Comparison of ENCODE assay signal across 8 mouse cellular contexts in genomic region chr19:5843781-5844691, GRCm38 (mm10). TPM values are rescaled to one million over a fixed set of nuclear protein-coding genes. Genes with fewer than 3 reads are reported as not detected.
DNase-seq lines count a peak whose midpoint lies in the region; ATAC-seq and TF ChIP-seq lines count a peak whose summit lies in the region.

No protein-coding gene starts in this region.

- H3K27me3 ChIP-seq in testis, adult 2 months (ENCODE audit: control insufficient read depth, insufficient read depth, low read length) = no peaks in the 10 kb centered on the region
- no peaks in the 10 kb centered on the region for H3K27me3 ChIP-seq in embryonic facial prominence, embryonic 10.5 days (replicated peaks; ENCODE audit: low read depth, poor library complexity, severe bottlenecking)
- H3K27me3 ChIP-seq in hindbrain, embryonic 12.5 days = no peaks in the 10 kb centered on the region
- no peaks in the 10 kb centered on the region for H3K27me3 ChIP-seq in liver, embryonic 13.5 days

- intact Hi-C loops in left cerebral cortex, postnatal 36 days (cut with DNase I) = no loop called here

- WGBS in embryonic facial prominence, embryonic 10.5 days = 86% methylated on average over 30 of the region's 30 CpGs
- 81% methylated on average over 30 of the region's 30 CpGs for WGBS in hindbrain, embryonic 12.5 days
- WGBS in liver, embryonic 13.5 days (ENCODE audit: insufficient replicate concordance) = 30% methylated on average over 30 of the region's 30 CpGs

- H3K27ac ChIP-seq in testis, adult 2 months (ENCODE audit: control insufficient read depth, insufficient read depth, low read depth, low read length) = peak overlapping the region; percentile 100
- peak overlapping the region; percentile 55; the same call in 1 of the 2 replicates for H3K27ac ChIP-seq in embryonic facial prominence, embryonic 10.5 days (replicated peaks)
- H3K27ac ChIP-seq in hindbrain, embryonic 12.5 days = peak overlapping the region; percentile 96; the same call in 1 of the 2 replicates
- peak overlapping the region; percentile 99 for H3K27ac ChIP-seq in liver, embryonic 13.5 days

- no peaks in the 10 kb centered on the region for H3K9me3 ChIP-seq in embryonic facial prominence, embryonic 10.5 days
- no peaks in the 10 kb centered on the region for H3K9me3 ChIP-seq in hindbrain, embryonic 12.5 days (replicated peaks)
- no peaks in the 10 kb centered on the region for H3K9me3 ChIP-seq in liver, embryonic 13.5 days (replicated peaks)

- no peak for TF ChIP-seq CTCF in testis, adult 2 months (IDR thresholded peaks at IDR 0.05; ENCODE audit: control insufficient read depth, insufficient read depth, insufficient replicate concordance, low read depth, low read length)

- peaks cover 24% of the 10 kb centered on the region for H3K4me1 ChIP-seq in testis, adult 2 months (ENCODE audit: control insufficient read depth, insufficient read depth, low read length)
- peaks cover 86% of the 10 kb centered on the region for H3K4me1 ChIP-seq in embryonic facial prominence, embryonic 10.5 days
- peaks cover 68% of the 10 kb centered on the region for H3K4me1 ChIP-seq in hindbrain, embryonic 12.5 days
- peaks cover 96% of the 10 kb centered on the region for H3K4me1 ChIP-seq in liver, embryonic 13.5 days (replicated peaks)

- H3K4me2 ChIP-seq in hindbrain, embryonic 12.5 days (replicated peaks) = peak overlapping the region; percentile 56; the same call in 1 of the 2 replicates
- H3K4me2 ChIP-seq in liver, embryonic 13.5 days = peak overlapping the region; percentile 84

- H3K36me3 ChIP-seq in testis, adult 2 months (ENCODE audit: control insufficient read depth, insufficient read depth, low read length) = no peaks in the 10 kb centered on the region; the same call in 1 of the 2 replicates
- no peaks in the 10 kb centered on the region for H3K36me3 ChIP-seq in embryonic facial prominence, embryonic 10.5 days (replicated peaks)
- no peaks in the 10 kb centered on the region for H3K36me3 ChIP-seq in hindbrain, embryonic 12.5 days
- H3K36me3 ChIP-seq in liver, embryonic 13.5 days = no peaks in the 10 kb centered on the region

- DNase-seq in testis, postnatal 10 days (ENCODE audit: low spot score) = no peak
- no peak for DNase-seq in embryonic facial prominence, embryonic 10.5 days (ENCODE audit: low spot score)
- peak; percentile 67 for DNase-seq in liver, embryonic 13.5 days
- DNase-seq in spleen, adult 12 weeks (ENCODE audit: low spot score) = peak; percentile 63
- no peak for DNase-seq in right cerebral cortex, postnatal 25 days
- DNase-seq in left cerebral cortex, postnatal 36 days (ENCODE audit: low spot score in 2 of 2) = no peak

- no peak overlapping the region for H3K9ac ChIP-seq in hindbrain, embryonic 12.5 days
- H3K9ac ChIP-seq in liver, embryonic 13.5 days = peak overlapping the region; percentile 89

- TF ChIP-seq POLR2A in testis, adult 2 months (IDR thresholded peaks at IDR 0.05; ENCODE audit: control insufficient read depth, low read depth, low read length) = peak; percentile 36; the same call in 1 of the 2 replicates

- peak overlapping the region; percentile 96 for H3K4me3 ChIP-seq in testis, adult 2 months (ENCODE audit: control insufficient read depth, low read depth, low read length)
- H3K4me3 ChIP-seq in embryonic facial prominence, embryonic 10.5 days = peak overlapping the region; percentile 52; the same call in 1 of the 2 replicates
- H3K4me3 ChIP-seq in hindbrain, embryonic 12.5 days = peak overlapping the region; percentile 25; the same call in 1 of the 2 replicates
- peak overlapping the region; percentile 66 for H3K4me3 ChIP-seq in liver, embryonic 13.5 days (replicated peaks)

- no peak for ATAC-seq in hindbrain, embryonic 12.5 days (ENCODE audit: low FRiP score)
- ATAC-seq in liver, embryonic 13.5 days (ENCODE audit: low read depth) = peak; percentile 22

RNA-seq across cellular contexts. Expression of gene Frmd8, which starts 31.0 kb away (rescaled TPM):
- polyA plus RNA-seq in testis, adult 2 months (2012; rRNA removed) = 25.3 and 28.1 TPM in 2 replicates
- 44.6 and 45.4 TPM in 2 replicates for polyA plus RNA-seq in embryonic facial prominence, embryonic 10.5 days (2016; fragmentation: Nextera tagmentation; extraction: Ambion mirVana)
- polyA plus RNA-seq in hindbrain, embryonic 12.5 days (2016; fragmentation: Nextera tagmentation; extraction: Ambion mirVana) = 28.7 and 29.9 TPM in 2 replicates
- polyA plus RNA-seq in liver, embryonic 13.5 days (2015; fragmentation: Nextera tagmentation; extraction: Ambion mirVana) = 13.9 and 15.8 TPM in 2 replicates
- total RNA-seq in left cerebral cortex, postnatal 36 days (2021) = 10 to 100 TPM; 11.6 to 13.3 TPM

RNA-seq across cellular contexts. Expression of gene Slc25a45, which starts 33.6 kb away (rescaled TPM):
- polyA plus RNA-seq in testis, adult 2 months (2012; rRNA removed) = 20.1 and 26.1 TPM in 2 replicates
- 2.5 and 2.9 TPM in 2 replicates for polyA plus RNA-seq in embryonic facial prominence, embryonic 10.5 days (2016; fragmentation: Nextera tagmentation; extraction: Ambion mirVana)
- polyA plus RNA-seq in hindbrain, embryonic 12.5 days (2016; fragmentation: Nextera tagmentation; extraction: Ambion mirVana) = 2.0 and 2.2 TPM in 2 replicates
- polyA plus RNA-seq in liver, embryonic 13.5 days (2015; fragmentation: Nextera tagmentation; extraction: Ambion mirVana) = 5.7 and 6.8 TPM in 2 replicates
- total RNA-seq in left cerebral cortex, postnatal 36 days (2021) = 1 to 10 TPM; 3.0 to 4.1 TPM

RNA-seq across cellular contexts. Expression of gene Tigd3, which starts 49.9 kb away (rescaled TPM):
- polyA plus RNA-seq in testis, adult 2 months (2012; rRNA removed) = 0.84 and 0.94 TPM in 2 replicates
- polyA plus RNA-seq in embryonic facial prominence, embryonic 10.5 days (2016; fragmentation: Nextera tagmentation; extraction: Ambion mirVana) = 6.8 and 7.4 TPM in 2 replicates
- 11.0 and 11.3 TPM in 2 replicates for polyA plus RNA-seq in hindbrain, embryonic 12.5 days (2016; fragmentation: Nextera tagmentation; extraction: Ambion mirVana)
- polyA plus RNA-seq in liver, embryonic 13.5 days (2015; fragmentation: Nextera tagmentation; extraction: Ambion mirVana) = 2.5 TPM in 2 replicates
- 1 to 10 TPM; 4.3 to 4.5 TPM for total RNA-seq in left cerebral cortex, postnatal 36 days (2021)

Comparison
In these comparisons a context has a peak if more than half of its experiments do, and no peak if none do; other contexts are left out.
1. H3K4me3 ChIP-seq: peak in every context shown above with its lines; median percentile 96 in testis, adult 2 months; 66 in liver, embryonic 13.5 days; 52 in embryonic facial prominence, embryonic 10.5 days; 25 in hindbrain, embryonic 12.5 days.
2. DNase-seq: peak in liver, embryonic 13.5 days (single experiment) and spleen, adult 12 weeks (single experiment); none in testis, postnatal 10 days (single experiment), embryonic facial prominence, embryonic 10.5 days (single experiment), right cerebral cortex, postnatal 25 days (single experiment) and left cerebral cortex, postnatal 36 days (0 of 2).
3. Peak in every context shown above with its lines, with median percentiles within 50 percentile points of each other: H3K27ac ChIP-seq.